In the genomic region with DNA sequence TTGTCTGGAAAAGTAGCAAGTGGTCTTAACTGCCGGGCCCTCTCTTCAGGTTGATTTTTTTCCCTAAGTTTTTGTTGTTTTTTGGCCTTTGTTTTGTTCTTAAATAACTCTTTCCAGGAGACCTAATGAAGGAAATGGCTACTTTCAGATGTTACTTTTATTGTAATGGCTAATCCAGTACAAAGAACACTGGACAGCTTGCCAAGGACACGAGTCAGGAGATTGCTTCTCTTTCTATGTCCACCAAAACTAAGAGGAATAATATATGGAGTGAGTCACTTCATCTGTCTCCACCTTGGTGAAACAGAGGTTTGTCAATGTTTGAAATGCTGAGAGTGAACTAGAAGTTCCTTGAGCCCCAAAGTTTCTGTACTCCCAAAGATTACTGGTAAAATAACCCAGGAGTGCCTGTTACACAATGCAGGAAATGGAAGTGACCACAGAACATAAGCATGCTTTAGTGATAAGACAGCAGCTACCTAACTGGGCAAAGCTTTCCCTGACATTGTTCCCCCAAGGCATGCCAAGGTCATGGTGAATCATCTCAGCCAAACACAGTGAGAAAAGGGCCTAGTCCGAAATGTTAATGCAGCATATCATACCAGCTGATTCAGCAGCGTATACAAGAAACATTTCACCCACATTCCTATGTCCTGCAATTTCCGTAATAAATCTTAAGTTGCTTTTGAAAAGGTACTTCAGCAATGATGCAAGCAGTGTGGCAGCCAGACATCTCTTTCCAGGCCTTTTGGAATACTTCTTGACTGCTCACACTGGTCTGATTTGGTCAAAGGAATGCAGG, we compare ENCODE assay signal across 10 mouse cellular contexts.
DNase-seq lines count a peak whose midpoint lies in the region; ATAC-seq and TF ChIP-seq lines count a peak whose summit lies in the region.
"Had no signal": no experiment of that assay in that cellular context is flagged by ENCODE, and none has a peak within 500 bp of the region (broad histone marks: within the 10 kb centered on the region; RNA-seq: fewer than 3 reads in every experiment).

No protein-coding gene starts in this region.

- peak; percentile 50; the same call in 1 of the 2 replicates for TF ChIP-seq EP300 in liver, postnatal 0 days (IDR thresholded peaks at IDR 0.05; ENCODE audit: low read depth)

- H3K27ac ChIP-seq in heart, embryonic 13.5 days (replicated peaks) = peak overlapping the region; percentile 92
- peak overlapping the region; percentile 69 for H3K27ac ChIP-seq in liver, postnatal 0 days (ENCODE audit: low read depth)
- no peak overlapping the region for H3K27ac ChIP-seq in forebrain, embryonic 12.5 days
- H3K27ac ChIP-seq in hindbrain, embryonic 16.5 days (ENCODE audit: low read depth, low read length) = no peak overlapping the region

- H3K27me3 ChIP-seq in heart, embryonic 13.5 days (replicated peaks) = no peaks in the 10 kb centered on the region
- no peaks in the 10 kb centered on the region for H3K27me3 ChIP-seq in liver, postnatal 0 days (ENCODE audit: insufficient read depth, low read length)
- no peaks in the 10 kb centered on the region for H3K27me3 ChIP-seq in forebrain, embryonic 12.5 days
- H3K27me3 ChIP-seq in hindbrain, embryonic 16.5 days (replicated peaks; ENCODE audit: control insufficient read depth, insufficient read depth, low read length) = no peaks in the 10 kb centered on the region

- ATAC-seq in heart, embryonic 13.5 days (ENCODE audit: extremely low read depth, insufficient number of reproducible peaks, low FRiP score, low TSS enrichment) = peak; percentile 26; the same call in 1 of the 2 replicates
- peak; percentile 72 for ATAC-seq in liver, postnatal 0 days
- ATAC-seq in forebrain, embryonic 12.5 days (ENCODE audit: low FRiP score) = no peak
- no peak for ATAC-seq in hindbrain, embryonic 16.5 days

- H3K36me3 ChIP-seq in heart, embryonic 13.5 days = peaks cover 4% of the 10 kb centered on the region; the same call in 1 of the 2 replicates
- no peaks in the 10 kb centered on the region for H3K36me3 ChIP-seq in liver, postnatal 0 days (replicated peaks; ENCODE audit: insufficient read depth, low read length)
- H3K36me3 ChIP-seq in forebrain, embryonic 12.5 days (replicated peaks) = no peaks in the 10 kb centered on the region
- H3K36me3 ChIP-seq in hindbrain, embryonic 16.5 days (ENCODE audit: control insufficient read depth, insufficient read depth, low read length) = no peaks in the 10 kb centered on the region
- H3K36me3 ChIP-seq: G1E had no signal

- peaks cover 85% of the 10 kb centered on the region for H3K4me1 ChIP-seq in heart, embryonic 13.5 days
- H3K4me1 ChIP-seq in liver, postnatal 0 days (ENCODE audit: insufficient read depth) = peaks cover 8% of the 10 kb centered on the region
- H3K4me1 ChIP-seq in forebrain, embryonic 12.5 days = peaks cover 15% of the 10 kb centered on the region; the same call in 1 of the 2 replicates
- no peaks in the 10 kb centered on the region for H3K4me1 ChIP-seq in hindbrain, embryonic 16.5 days (ENCODE audit: control insufficient read depth, insufficient read depth, low read depth, low read length)

- TF ChIP-seq CTCF in liver, postnatal 0 days (IDR thresholded peaks at IDR 0.05; ENCODE audit: low read depth) = no peak

- DNase-seq in urinary bladder, postnatal 14 days (ENCODE audit: low spot score) = peak; percentile 56
- DNase-seq in urinary bladder, adult 2 months (ENCODE audit: low spot score) = no peak
- no peak for DNase-seq in liver, postnatal 0 days
- DNase-seq in layer of hippocampus, postnatal 10 days (ENCODE audit: low spot score in 2 of 2) = no peak
- no peak for DNase-seq in layer of hippocampus, adult 11-12 months (ENCODE audit: low spot score)
- DNase-seq: cerebellum, adult 11 months had no signal

- WGBS in heart, embryonic 13.5 days = 23% methylated on average over 5 of the region's 5 CpGs
- 35% methylated on average over 5 of the region's 5 CpGs for WGBS in liver, postnatal 0 days (ENCODE audit: insufficient replicate concordance)
- WGBS in forebrain, embryonic 12.5 days = 83% methylated on average over 5 of the region's 5 CpGs
- 74% methylated on average over 5 of the region's 5 CpGs for WGBS in hindbrain, embryonic 16.5 days

- no peak overlapping the region for H3K4me3 ChIP-seq in heart, embryonic 13.5 days
- no peak overlapping the region for H3K4me3 ChIP-seq in liver, postnatal 0 days (ENCODE audit: low read depth, low read length)
- no peak overlapping the region for H3K4me3 ChIP-seq in forebrain, embryonic 12.5 days (replicated peaks)
- H3K4me3 ChIP-seq in hindbrain, embryonic 16.5 days (ENCODE audit: low read length) = no peak overlapping the region

- H3K9me3 ChIP-seq in heart, embryonic 13.5 days = no peaks in the 10 kb centered on the region
- no peaks in the 10 kb centered on the region for H3K9me3 ChIP-seq in liver, postnatal 0 days (ENCODE audit: low read length)
- H3K9me3 ChIP-seq in forebrain, embryonic 12.5 days = no peaks in the 10 kb centered on the region
- no peaks in the 10 kb centered on the region for H3K9me3 ChIP-seq in hindbrain, embryonic 16.5 days (ENCODE audit: control insufficient read depth, low read length)

- peak overlapping the region; percentile 52 for H3K4me2 ChIP-seq in heart, embryonic 13.5 days
- no peak overlapping the region for H3K4me2 ChIP-seq in liver, postnatal 0 days (ENCODE audit: low read depth, low read length)
- H3K4me2 ChIP-seq in forebrain, embryonic 12.5 days = no peak overlapping the region
- H3K4me2 ChIP-seq in hindbrain, embryonic 16.5 days (ENCODE audit: low read length) = no peak overlapping the region

- H3K9ac ChIP-seq in heart, embryonic 13.5 days = peak overlapping the region; percentile 69
- H3K9ac ChIP-seq in liver, postnatal 0 days (replicated peaks) = no peak overlapping the region
- no peak overlapping the region for H3K9ac ChIP-seq in forebrain, embryonic 12.5 days
- H3K9ac ChIP-seq in hindbrain, embryonic 16.5 days (ENCODE audit: low read depth, low read length) = no peak overlapping the region

Comparison
In these comparisons a context has a peak if more than half of its experiments do, and no peak if none do; other contexts are left out.
1. ATAC-seq: peak in heart, embryonic 13.5 days (single experiment) and liver, postnatal 0 days (single experiment); none in forebrain, embryonic 12.5 days (single experiment) and hindbrain, embryonic 16.5 days (single experiment).
2. H3K27ac ChIP-seq: peak in heart, embryonic 13.5 days (single experiment) and liver, postnatal 0 days (single experiment); none in forebrain, embryonic 12.5 days (single experiment) and hindbrain, embryonic 16.5 days (single experiment).